Comparison of ENCODE assay signal across 18 mouse cellular contexts in genomic region chr10:6936671-6937425, GRCm38 (mm10).
DNase-seq lines count a peak whose midpoint lies in the region; ATAC-seq and TF ChIP-seq lines count a peak whose summit lies in the region.
"Had no signal": no experiment of that assay in that cellular context is flagged by ENCODE, and none has a peak within 500 bp of the region (broad histone marks: within the 10 kb centered on the region; RNA-seq: fewer than 3 reads in every experiment).

No protein-coding gene starts in this region.

- H3K27me3 ChIP-seq in forebrain, postnatal 0 days (ENCODE audit: insufficient read depth, low read length), result no peaks in the 10 kb centered on the region
- H3K27me3 ChIP-seq in forebrain, embryonic 15.5 days, result no peaks in the 10 kb centered on the region
- H3K27me3 ChIP-seq in hindbrain, embryonic 10.5 days (ENCODE audit: insufficient read depth, poor library complexity, severe bottlenecking), result no peaks in the 10 kb centered on the region
- no peaks in the 10 kb centered on the region for H3K27me3 ChIP-seq in kidney, embryonic 16.5 days (ENCODE audit: insufficient read depth, low read length)
- H3K27me3 ChIP-seq: kidney, embryonic 15.5 days; limb, embryonic 13.5 days; neural tube, embryonic 13.5 days had no signal

- H3K4me2 ChIP-seq in forebrain, postnatal 0 days (ENCODE audit: low read depth), result no peak overlapping the region
- no peak overlapping the region for H3K4me2 ChIP-seq in forebrain, embryonic 15.5 days (replicated peaks)
- H3K4me2 ChIP-seq in kidney, embryonic 16.5 days (replicated peaks; ENCODE audit: low read depth, low read length), result no peak overlapping the region
- H3K4me2 ChIP-seq: kidney, embryonic 15.5 days; limb, embryonic 13.5 days; lung, embryonic 14.5 days; neural tube, embryonic 13.5 days had no signal

- no peak for TF ChIP-seq CTCF in forebrain, postnatal 0 days (IDR thresholded peaks at IDR 0.05; ENCODE audit: low read depth)

- no peaks in the 10 kb centered on the region for H3K4me1 ChIP-seq in forebrain, postnatal 0 days (ENCODE audit: insufficient read depth)
- H3K4me1 ChIP-seq in forebrain, embryonic 15.5 days, result 0 out of 2 replicates have a peak, but pooled peaks cover 3% of the 10 kb centered on the region
- no peaks in the 10 kb centered on the region for H3K4me1 ChIP-seq in hindbrain, embryonic 10.5 days (replicated peaks)
- no peaks in the 10 kb centered on the region for H3K4me1 ChIP-seq in kidney, embryonic 16.5 days (ENCODE audit: insufficient read depth, low read length)
- H3K4me1 ChIP-seq: kidney, embryonic 15.5 days; limb, embryonic 13.5 days; neural tube, embryonic 13.5 days had no signal

- DNase-seq in forebrain, postnatal 0 days, result no peak
- DNase-seq in right cerebral cortex, adult 18-20 months, result peak; percentile 91
- no peak for DNase-seq in right cerebral cortex, postnatal 4 days
- DNase-seq in right cerebral cortex, adult 2 months (ENCODE audit: low spot score in 2 of 2), result peak; percentile 80 to 81
- DNase-seq in yolk sac, embryonic 10.5 days (ENCODE audit: low spot score), result peak; percentile 5
- no peak for DNase-seq in hindbrain, embryonic 10.5 days (ENCODE audit: low spot score)
- DNase-seq: cerebellum, adult 9-10 months; heart, adult 18-20 months; heart, postnatal 10 days; lung, embryonic 14.5 days; retina, postnatal 1 day had no signal

- no peaks in the 10 kb centered on the region for H3K36me3 ChIP-seq in forebrain, postnatal 0 days (ENCODE audit: insufficient read depth)
- no peaks in the 10 kb centered on the region for H3K36me3 ChIP-seq in forebrain, embryonic 15.5 days
- no peaks in the 10 kb centered on the region for H3K36me3 ChIP-seq in hindbrain, embryonic 10.5 days
- no peaks in the 10 kb centered on the region for H3K36me3 ChIP-seq in kidney, embryonic 16.5 days (ENCODE audit: insufficient read depth, low read length)
- H3K36me3 ChIP-seq: kidney, embryonic 15.5 days; limb, embryonic 13.5 days; neural tube, embryonic 13.5 days had no signal

- WGBS in forebrain, postnatal 0 days, result 82% methylated on average over 4 of the region's 4 CpGs
- WGBS in forebrain, embryonic 15.5 days, result 85% methylated on average over 4 of the region's 4 CpGs
- 88% methylated on average over 4 of the region's 4 CpGs for WGBS in hindbrain, embryonic 10.5 days
- 89% methylated on average over 4 of the region's 4 CpGs for WGBS in kidney, embryonic 16.5 days

- H3K9ac ChIP-seq in forebrain, postnatal 0 days, result no peak overlapping the region
- no peak overlapping the region for H3K9ac ChIP-seq in forebrain, embryonic 15.5 days (replicated peaks)
- H3K9ac ChIP-seq in kidney, embryonic 16.5 days (replicated peaks; ENCODE audit: low read length), result no peak overlapping the region
- H3K9ac ChIP-seq: kidney, embryonic 15.5 days; limb, embryonic 13.5 days; lung, embryonic 14.5 days; neural tube, embryonic 13.5 days had no signal

- no peak overlapping the region for H3K4me3 ChIP-seq in forebrain, postnatal 0 days (ENCODE audit: low read depth, low read length)
- no peak overlapping the region for H3K4me3 ChIP-seq in forebrain, embryonic 15.5 days
- no peak overlapping the region for H3K4me3 ChIP-seq in hindbrain, embryonic 10.5 days
- no peak overlapping the region for H3K4me3 ChIP-seq in kidney, embryonic 16.5 days (ENCODE audit: low read length)
- H3K4me3 ChIP-seq: kidney, embryonic 15.5 days; limb, embryonic 13.5 days; neural tube, embryonic 13.5 days had no signal

- H3K27ac ChIP-seq in forebrain, postnatal 0 days (ENCODE audit: low read depth, low read length), result no peak overlapping the region
- no peak overlapping the region for H3K27ac ChIP-seq in forebrain, embryonic 15.5 days (replicated peaks)
- no peak overlapping the region for H3K27ac ChIP-seq in hindbrain, embryonic 10.5 days
- no peak overlapping the region for H3K27ac ChIP-seq in kidney, embryonic 16.5 days (ENCODE audit: low read length)
- H3K27ac ChIP-seq: kidney, embryonic 15.5 days; limb, embryonic 13.5 days; neural tube, embryonic 13.5 days had no signal

- H3K9me3 ChIP-seq in forebrain, postnatal 0 days (ENCODE audit: low read length), result no peaks in the 10 kb centered on the region
- no peaks in the 10 kb centered on the region for H3K9me3 ChIP-seq in forebrain, embryonic 15.5 days
- H3K9me3 ChIP-seq in hindbrain, embryonic 10.5 days, result no peaks in the 10 kb centered on the region
- no peaks in the 10 kb centered on the region for H3K9me3 ChIP-seq in kidney, embryonic 16.5 days (ENCODE audit: low read length)
- H3K9me3 ChIP-seq: kidney, embryonic 15.5 days; limb, embryonic 13.5 days; neural tube, embryonic 13.5 days had no signal

- peak; percentile 59; the same call in 1 of the 2 replicates for ATAC-seq in forebrain, postnatal 0 days
- no peak for ATAC-seq in forebrain, embryonic 15.5 days (replicated peaks)
- no peak for ATAC-seq in kidney, embryonic 16.5 days (ENCODE audit: low FRiP score, low TSS enrichment)
- ATAC-seq: forebrain, embryonic 16.5 days; hindbrain, embryonic 16.5 days had no signal

Comparison
In these comparisons a context has a peak if more than half of its experiments do, and no peak if none do; other contexts are left out.
1. DNase-seq: peak in right cerebral cortex, adult 18-20 months (single experiment), right cerebral cortex, adult 2 months (2 of 2) and yolk sac, embryonic 10.5 days (single experiment); none in forebrain, postnatal 0 days (single experiment), right cerebral cortex, postnatal 4 days (single experiment) and hindbrain, embryonic 10.5 days (single experiment).